Mouse (Mus musculus) midbrain, embryonic 10.5 days (tissue): ENCODE measurements around the gene Eef1a1. TPM values are rescaled to one million over a fixed set of nuclear protein-coding genes. Genes with fewer than 3 reads are reported as not detected.

ENCODE experiments used
- DNase-seq: peaks from one replicate; pipeline ENCODE4 v3.0.0-alpha.2; 2017; ENCODE audit warnings: low spot score
- H3K27ac ChIP-seq: fragments of 300-500 bp; sonication (generic); replicated peaks from 2 replicates; pipeline ENCODE4 v1.5.1; 2016; ENCODE audit warnings: mild to moderate bottlenecking
- H3K27me3 ChIP-seq: fragments of 300-500 bp; sonication (generic); 2 replicates; pipeline ENCODE4 v1.6.1; 2016; ENCODE audit warnings: low read depth, mild to moderate bottlenecking; ENCODE audit not compliant: poor library complexity, severe bottlenecking
- H3K36me3 ChIP-seq: fragments of 300-500 bp; sonication (generic); 2 replicates; pipeline ENCODE4 v1.6.1; 2016; ENCODE audit warnings: mild to moderate bottlenecking, moderate library complexity
- H3K4me1 ChIP-seq: fragments of 300-500 bp; sonication (generic); 2 replicates; pipeline ENCODE4 v1.6.1; 2016
- H3K4me3 ChIP-seq: fragments of 300-500 bp; sonication (generic); 2 replicates; pipeline ENCODE4 v1.5.1; 2016; ENCODE audit warnings: mild to moderate bottlenecking, moderate library complexity
- H3K9me3 ChIP-seq: fragments of 300-500 bp; sonication (generic); replicated peaks from 2 replicates; pipeline ENCODE4 v1.6.1; 2016; ENCODE audit warnings: mild to moderate bottlenecking
- WGBS: fragments of 180-500 bp; shearing (Covaris S2); methylation state at CpG from one replicate; pipeline ENCODE4 v1.1.7; 2016; 5-methylcytosine and 5-hydroxymethylcytosine counted together
- polyA plus RNA-seq: library from polyadenylated mRNA; unstranded; fragments of >200 nt; fragmentation: Nextera tagmentation; extraction: Ambion mirVana; gene quantifications from 2 replicates; pipeline ENCODE4 v1.2.1, GENCODE M21; 2016

Eef1a1 gene
- polyA plus RNA-seq, 1 experiment from 2014 or later: 3,775 TPM

- H3K4me1 ChIP-seq: no peaks in the 10 kb centered on the region
- no peak overlapping the region for H3K4me3 ChIP-seq
- DNase-seq: no peak
- peaks cover 84% of the 10 kb centered on the region for H3K36me3 ChIP-seq
- H3K9me3 ChIP-seq: no peaks in the 10 kb centered on the region
- no peak overlapping the region for H3K27ac ChIP-seq
- H3K27me3 ChIP-seq: no peaks in the 10 kb centered on the region
- 91% methylated on average over 8 of the region's 8 CpGs for WGBS
Measured at GRCm38 (mm10) chr9:78457026-78457425, 31.9 kb downstream of the Eef1a1 start.

- WGBS: 84% methylated on average over 4 of the region's 4 CpGs
- peaks cover 12% of the 10 kb centered on the region for H3K27me3 ChIP-seq
Measured at GRCm38 (mm10) chr9:78451382-78451781, 37.6 kb downstream of the Eef1a1 start.

GRCm38 (mm10) chr9:78450404-78450803 is 38.5 kb downstream of the Eef1a1 start:
- 75% methylated on average over 5 of the region's 5 CpGs for WGBS

More at GRCm38 (mm10) chr9:78451382-78451781, 37.6 kb downstream of the Eef1a1 start:
- Histone ChIP-seq H3K36me3 (peaks cover 53% of the 10 kb centered on the region), H3K4me1 (peaks cover 15% of the 10 kb centered on the region), H3K27ac (no peak overlapping the region), H3K9me3 (no peaks in the 10 kb centered on the region), H3K4me3 (no peak overlapping the region)
- no peak for DNase-seq

GRCm38 (mm10) chr9:78447973-78448873 is 40.7 kb downstream of the Eef1a1 start, which contains the start of the genes Mto1 and Gm17324:
Mto1 (plus strand) TSS chr9:78448208.
Gm17324 (minus strand) TSS chr9:78448786.
- WGBS: under 1% methylated on average over 96 of the region's 96 CpGs
- no peaks in the 10 kb centered on the region for H3K9me3 ChIP-seq

More at GRCm38 (mm10) chr9:78450404-78450803, 38.5 kb downstream of the Eef1a1 start:
- Histone ChIP-seq H3K36me3 (peaks cover 46% of the 10 kb centered on the region), H3K4me1 (peaks cover 15% of the 10 kb centered on the region), H3K4me3 (no peak overlapping the region), H3K9me3 (no peaks in the 10 kb centered on the region), H3K27ac (no peak overlapping the region), H3K27me3 (peaks cover 22% of the 10 kb centered on the region)
- DNase-seq: no peak

DNA sequence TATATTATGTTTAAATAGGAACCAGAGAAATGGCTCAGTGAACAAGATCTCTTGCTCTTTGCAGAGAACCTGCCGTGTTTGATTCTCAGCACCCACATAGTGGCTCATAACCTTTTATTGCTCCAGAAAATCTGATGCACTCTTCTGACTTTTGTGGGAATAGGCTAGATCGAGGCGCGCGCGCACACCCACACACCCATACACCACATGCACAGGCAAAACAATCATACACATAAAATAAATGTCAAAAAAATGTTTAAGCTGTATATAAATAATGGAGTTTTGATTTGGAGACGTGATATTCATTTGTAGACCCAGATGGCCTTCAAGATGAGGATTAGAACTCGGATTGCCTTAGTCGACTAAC is 41.4 kb downstream of the Eef1a1 start:
- Histone ChIP-seq H3K4me1 (peaks cover 21% of the 10 kb centered on the region), H3K9me3 (no peaks in the 10 kb centered on the region), H3K27ac (peak overlapping the region; percentile 87), H3K27me3 (peaks cover 50% of the 10 kb centered on the region), H3K36me3 (peaks cover 25% of the 10 kb centered on the region), H3K4me3 (peak overlapping the region; percentile 79)
- 32% methylated on average over 9 of the region's 9 CpGs for WGBS
- no peak for DNase-seq

More at GRCm38 (mm10) chr9:78447973-78448873, 40.7 kb downstream of the Eef1a1 start, which contains the start of the genes Mto1 and Gm17324:
- peak; percentile 92 for DNase-seq
- peak within 1 kb of the TSS; percentile 79 for H3K4me3 ChIP-seq
- peaks cover 32% of the 10 kb centered on the region for H3K36me3 ChIP-seq
- H3K27me3 ChIP-seq: peaks cover 43% of the 10 kb centered on the region
- H3K27ac ChIP-seq: peak within 1 kb of the TSS; percentile 87
- peaks cover 15% of the 10 kb centered on the region for H3K4me1 ChIP-seq

DNA sequence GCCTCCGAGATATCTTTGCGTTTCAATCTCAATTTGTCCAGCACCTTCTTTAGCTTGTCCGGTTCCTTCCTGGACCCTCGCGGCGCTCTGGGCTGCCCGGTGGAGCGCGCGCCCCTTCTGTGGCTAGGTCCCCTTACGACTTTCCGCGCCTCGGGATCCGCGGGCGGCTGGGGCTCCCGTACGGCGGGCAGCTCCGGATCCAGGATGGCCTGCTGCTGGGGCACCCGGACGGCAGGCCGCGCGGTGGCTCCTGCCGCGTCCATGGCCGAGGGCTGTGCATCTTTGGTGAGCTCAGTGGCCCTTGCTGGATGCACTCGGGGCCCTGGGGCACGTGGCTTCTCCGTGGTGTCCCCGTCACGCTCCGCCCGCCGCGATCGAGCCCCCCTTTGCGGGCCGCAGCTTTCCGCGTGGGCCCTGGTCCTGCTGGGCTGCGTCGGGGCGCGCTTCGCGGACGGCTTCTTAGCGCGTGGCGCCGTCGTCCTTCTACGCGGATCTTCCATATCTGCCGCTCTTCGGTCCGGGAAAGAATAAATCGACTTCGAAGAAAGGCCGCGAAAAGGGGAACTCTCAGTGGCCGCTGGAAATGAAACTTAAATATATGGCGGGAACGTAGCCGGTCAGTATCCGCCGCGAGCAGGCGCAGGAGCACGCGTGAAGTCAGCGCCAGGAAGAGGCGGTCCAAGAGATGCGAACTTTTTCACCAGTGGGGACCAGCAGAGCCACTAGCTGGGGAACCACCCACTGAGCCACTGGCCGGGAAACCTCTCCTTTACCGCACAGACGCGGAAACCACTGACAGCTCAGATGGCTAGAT is 46.2 kb downstream of the Eef1a1 start, which contains the start of gene Cgas:
Gene Cgas, minus strand, starts transcription at position 659 of the 814 bp plus-strand sequence.
- Histone ChIP-seq H3K27me3 (peaks cover 91% of the 10 kb centered on the region), H3K27ac (peak within 1 kb of the TSS; percentile 59; the same call in 1 of the 2 replicates), H3K36me3 (no peaks in the 10 kb centered on the region), H3K4me3 (peak within 1 kb of the TSS; percentile 53), H3K9me3 (no peaks in the 10 kb centered on the region), H3K4me1 (peaks cover 15% of the 10 kb centered on the region)
- WGBS: 1% methylated on average over 81 of the region's 81 CpGs
- DNase-seq: peak; percentile 62

GRCm38 (mm10) chr9:78442237-78442578 is 46.7 kb downstream of the Eef1a1 start:
- no peak overlapping the region for H3K27ac ChIP-seq
- 3% methylated on average over 9 of the region's 9 CpGs for WGBS
- peaks cover 87% of the 10 kb centered on the region for H3K27me3 ChIP-seq
- no peaks in the 10 kb centered on the region for H3K36me3 ChIP-seq
- peaks cover 11% of the 10 kb centered on the region for H3K4me1 ChIP-seq
- no peaks in the 10 kb centered on the region for H3K9me3 ChIP-seq
- no peak for DNase-seq
- H3K4me3 ChIP-seq: peak overlapping the region; percentile 53

GRCm38 (mm10) chr9:78439426-78439825 is 49.5 kb downstream of the Eef1a1 start:
- WGBS: 68% methylated on average over 5 of the region's 5 CpGs
- DNase-seq: no peak

DNA sequence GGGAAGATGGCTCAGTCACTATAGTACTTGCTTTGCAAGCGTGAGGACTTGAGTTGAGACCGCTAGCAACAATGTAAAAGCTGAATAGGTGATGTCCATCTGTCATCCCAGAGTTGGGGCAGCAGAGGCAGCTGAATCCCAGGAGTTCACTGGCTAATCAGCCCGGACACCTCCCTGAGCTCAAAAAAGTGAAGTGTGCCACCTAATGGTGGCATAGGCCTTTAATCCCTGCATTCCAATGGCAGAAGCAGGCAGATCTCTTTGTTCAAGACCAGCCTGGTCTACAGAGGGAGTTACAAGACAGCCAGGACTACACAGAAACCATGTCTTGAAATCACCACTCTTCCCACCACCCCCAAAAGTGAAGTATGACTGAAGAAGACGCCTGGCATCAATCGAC is 56.5 kb downstream of the Eef1a1 start:
- H3K9me3 ChIP-seq: no peaks in the 10 kb centered on the region
- 88% methylated on average over 5 of the region's 5 CpGs for WGBS
- no peak overlapping the region for H3K27ac ChIP-seq
- H3K4me3 ChIP-seq: no peak overlapping the region
- peaks cover 18% of the 10 kb centered on the region for H3K27me3 ChIP-seq
- peaks cover 4% of the 10 kb centered on the region for H3K4me1 ChIP-seq
- H3K36me3 ChIP-seq: no peaks in the 10 kb centered on the region
- DNase-seq: no peak

More at GRCm38 (mm10) chr9:78439426-78439825, 49.5 kb downstream of the Eef1a1 start:
- no peaks in the 10 kb centered on the region for H3K9me3 ChIP-seq
- no peak overlapping the region for H3K4me3 ChIP-seq
- H3K4me1 ChIP-seq: peaks cover 11% of the 10 kb centered on the region
- peaks cover 59% of the 10 kb centered on the region for H3K27me3 ChIP-seq
- H3K36me3 ChIP-seq: no peaks in the 10 kb centered on the region
- no peak overlapping the region for H3K27ac ChIP-seq

- WGBS: 87% methylated on average over 6 of the region's 6 CpGs
- no peak overlapping the region for H3K27ac ChIP-seq
- DNase-seq: no peak
- H3K4me1 ChIP-seq: peaks cover 6% of the 10 kb centered on the region
- H3K27me3 ChIP-seq: peaks cover 18% of the 10 kb centered on the region
- H3K36me3 ChIP-seq: no peaks in the 10 kb centered on the region
- H3K4me3 ChIP-seq: no peak overlapping the region
- no peaks in the 10 kb centered on the region for H3K9me3 ChIP-seq
Measured at GRCm38 (mm10) chr9:78430486-78430885, 58.5 kb downstream of the Eef1a1 start.

DNA sequence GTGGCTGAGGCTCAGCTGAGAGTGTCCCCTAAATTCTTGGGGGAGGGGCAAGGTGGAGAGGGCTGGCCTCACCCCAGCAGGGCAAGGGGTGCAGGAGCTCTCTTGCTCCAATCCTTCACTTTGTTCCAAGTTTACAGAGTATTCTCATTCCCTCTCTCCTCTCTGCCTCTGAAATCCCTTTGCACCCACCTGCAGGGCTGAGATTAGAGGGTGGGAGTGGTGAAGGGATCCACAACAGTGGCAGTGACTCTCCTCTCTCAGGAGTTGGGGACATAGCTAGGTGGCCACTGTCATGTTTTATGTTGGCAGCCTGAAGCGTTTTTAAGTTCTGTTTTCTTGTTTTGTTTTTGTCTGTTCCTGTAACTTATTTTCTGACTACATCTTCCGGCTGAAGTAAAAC is 59.4 kb downstream of the Eef1a1 start:
- Histone ChIP-seq H3K4me3 (no peak overlapping the region), H3K27ac (no peak overlapping the region; the same call in 1 of the 2 replicates), H3K4me1 (peaks cover 6% of the 10 kb centered on the region), H3K9me3 (no peaks in the 10 kb centered on the region), H3K27me3 (peaks cover 18% of the 10 kb centered on the region), H3K36me3 (no peaks in the 10 kb centered on the region)
- WGBS: 62% methylated on average over 2 of the region's 2 CpGs
- no peak for DNase-seq

DNA sequence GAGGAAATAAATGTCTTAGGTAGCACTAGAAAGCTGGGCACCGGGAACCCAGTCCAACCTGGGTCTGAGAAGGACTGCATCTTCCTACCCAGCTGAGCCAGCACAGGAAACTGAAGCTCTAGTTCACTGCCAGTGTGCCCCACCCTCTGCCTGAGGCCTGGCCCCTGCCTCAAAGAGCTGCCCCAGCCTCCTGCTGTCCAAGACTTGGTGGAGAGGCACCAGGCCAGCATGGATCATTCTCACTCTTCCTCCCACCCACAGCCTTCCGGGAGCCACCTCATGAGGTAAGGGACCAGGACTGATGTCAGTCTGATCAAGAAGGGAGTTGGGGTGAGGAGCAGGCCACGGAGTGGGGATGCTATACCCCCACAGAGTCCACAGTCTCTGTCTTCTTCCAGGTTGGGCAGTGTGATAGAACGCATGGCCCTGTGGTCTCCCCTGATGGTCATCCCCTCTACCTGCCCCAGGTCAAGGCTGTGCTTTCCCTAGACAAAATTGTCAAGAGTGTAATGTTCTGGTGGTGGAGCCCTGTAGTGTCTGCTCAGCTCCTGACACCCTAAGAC is 60.0 kb downstream of the Eef1a1 start:
- no peaks in the 10 kb centered on the region for H3K36me3 ChIP-seq
- no peak overlapping the region for H3K4me3 ChIP-seq
- H3K9me3 ChIP-seq: no peaks in the 10 kb centered on the region
- H3K4me1 ChIP-seq: peaks cover 6% of the 10 kb centered on the region
- H3K27me3 ChIP-seq: peaks cover 18% of the 10 kb centered on the region
- DNase-seq: no peak
- WGBS: 84% methylated on average over 4 of the region's 4 CpGs
- peak overlapping the region; percentile 17; the same call in 1 of the 2 replicates for H3K27ac ChIP-seq
